Mouse (Mus musculus): ENCODE measurements around the gene AI413582. TPM values are rescaled to one million over a fixed set of nuclear protein-coding genes. Genes with fewer than 3 reads are reported as not detected.
A peak's percentile ranks its signal among the peaks of the same experiment; 100 is the strongest.

The AI413582 gene
- total and polyA plus RNA-seq, 3 experiments, result 20.6 to 56.5 TPM; not detected in 1

GRCm38 (mm10) chr17:27557927-27558661, 7.5 kb downstream of the AI413582 start:
- H3K27me3 ChIP-seq (ENCODE audit: control insufficient read depth in 1 of 2, insufficient read depth in 2 of 2, low read length in 2 of 2), result no peaks in the 10 kb centered on the region
- H3K36me3 ChIP-seq (ENCODE audit: control insufficient read depth in 1 of 2, insufficient read depth in 2 of 2, low read length in 2 of 2), result peaks cover 5 to 21% of the 10 kb centered on the region in 2 experiments
- peak overlapping the region; percentile 61 to 95 for H3K4me3 ChIP-seq (ENCODE audit: control insufficient read depth in 1 of 2, insufficient read depth in 1 of 2, low read depth in 2 of 2, low read length in 2 of 2)
- H3K27ac ChIP-seq (ENCODE audit: control insufficient read depth, low read depth, low read length), result peak overlapping the region; percentile 91
- TF ChIP-seq E2F4 (IDR thresholded peaks at IDR 0.05; ENCODE audit: borderline replicate concordance, low read depth, low read length), result 0 out of 2 replicates have a peak, but pooled peaks have one; percentile 18
- peak; percentile 53; the same call in 1 of the 2 replicates for TF ChIP-seq SIN3A (IDR thresholded peaks at IDR 0.05; ENCODE audit: low read length)
- TF ChIP-seq MAZ (IDR thresholded peaks at IDR 0.05; ENCODE audit: low read depth, low read length), result no peak
- peaks cover 2 to 27% of the 10 kb centered on the region in 2 experiments for H3K4me1 ChIP-seq (ENCODE audit: control insufficient read depth in 1 of 2, insufficient read depth in 2 of 2, low read length in 2 of 2)
- H3K9me3 ChIP-seq (replicated peaks; ENCODE audit: insufficient read depth, low read length), result no peaks in the 10 kb centered on the region
- H3K79me2 ChIP-seq (ENCODE audit: control insufficient read depth, insufficient read depth, low read length, poor library complexity), result peaks cover 53% of the 10 kb centered on the region
- DNase-seq (ENCODE audit: low read depth, low spot score), result peak; percentile 61
- H3K9ac ChIP-seq (ENCODE audit: control insufficient read depth, low read depth, low read length, poor library complexity, severe bottlenecking), result peak overlapping the region; percentile 99

- Histone ChIP-seq H3K36me3 (ENCODE audit: control insufficient read depth in 1 of 2, insufficient read depth in 2 of 2, low read length in 2 of 2) (peaks cover 5 to 21% of the 10 kb centered on the region in 2 experiments), H3K4me1 (ENCODE audit: control insufficient read depth in 1 of 2, insufficient read depth in 2 of 2, low read length in 2 of 2) (peaks cover 2 to 30% of the 10 kb centered on the region in 2 experiments)
- TF ChIP-seq SMC3 (IDR thresholded peaks at IDR 0.05; ENCODE audit: low read depth, low read length), result no peak
- no peak for TF ChIP-seq POLR2AphosphoS5 (IDR thresholded peaks at IDR 0.05; ENCODE audit: borderline replicate concordance, low read depth, low read length)
- peak; percentile 55; the same call in 1 of the 2 replicates for TF ChIP-seq E2F4 (IDR thresholded peaks at IDR 0.05; ENCODE audit: borderline replicate concordance, low read depth, low read length)
- TF ChIP-seq POLR2AphosphoS2 (IDR thresholded peaks at IDR 0.05; ENCODE audit: low read length), result peak; percentile 47; the same call in 1 of the 2 replicates
- no peak for TF ChIP-seq ZC3H11A (IDR thresholded peaks at IDR 0.05; ENCODE audit: low read depth, low read length)
- no peak; the same call in 1 of the 2 replicates for TF ChIP-seq MAZ (IDR thresholded peaks at IDR 0.05; ENCODE audit: low read depth, low read length)
- TF ChIP-seq MYC (IDR thresholded peaks at IDR 0.05; ENCODE audit: low read depth, low read length), result peak; percentile 92
- peak; percentile 92 for TF ChIP-seq MXI1 (IDR thresholded peaks at IDR 0.05; ENCODE audit: low read depth, low read length)
- no peak for TF ChIP-seq TAL1 (IDR thresholded peaks at IDR 0.05; ENCODE audit: low read length)
- TF ChIP-seq MAFK (IDR thresholded peaks at IDR 0.05; ENCODE audit: borderline replicate concordance, low read depth, low read length), result no peak
- no peak for TF ChIP-seq NELFE (IDR thresholded peaks at IDR 0.05; ENCODE audit: low read depth, low read length)
- TF ChIP-seq SIN3A (IDR thresholded peaks at IDR 0.05; ENCODE audit: low read length), result peak; percentile 79
- peak; percentile 95 for TF ChIP-seq MAX (IDR thresholded peaks at IDR 0.05; ENCODE audit: low read length)
- no peak for TF ChIP-seq EP300 (IDR thresholded peaks at IDR 0.05; ENCODE audit: low read depth in 1 of 2, low read length in 2 of 2)
- peak in 1 of 3 experiments; percentile 20; a peak in 1 of 6 replicates for TF ChIP-seq CTCF (IDR thresholded peaks at IDR 0.05 in 2 of 3, conservative IDR thresholded peaks at IDR 0.05 in 1 of 3; ENCODE audit: control insufficient read depth in 1 of 3, insufficient read depth in 1 of 3, low read depth in 2 of 3, low read length in 3 of 3, poor library complexity in 1 of 3, severe bottlenecking in 1 of 3)
- TF ChIP-seq USF1 (IDR thresholded peaks at IDR 0.05; ENCODE audit: low read depth, low read length), result no peak
- peak; percentile 63; the same call in 1 of the 2 replicates for TF ChIP-seq HCFC1 (IDR thresholded peaks at IDR 0.05; ENCODE audit: low read depth, low read length)
- TF ChIP-seq ETS1 (IDR thresholded peaks at IDR 0.05; ENCODE audit: low read depth, low read length), result peak; percentile 43; the same call in 1 of the 2 replicates
- TF ChIP-seq POLR2A (IDR thresholded peaks at IDR 0.05; ENCODE audit: control insufficient read depth in 1 of 2, insufficient read depth in 1 of 2, low read depth in 1 of 2, low read length in 2 of 2, poor library complexity in 1 of 2), result peak in 1 of 2 experiments; percentile 46; a peak in 1 of 4 replicates
Measured at GRCm38 (mm10) chr17:27557181-27557926, 8.2 kb downstream of the AI413582 start.

More at GRCm38 (mm10) chr17:27557181-27557926, 8.2 kb downstream of the AI413582 start:
- DNase-seq (ENCODE audit: low read depth, low spot score), result peak; percentile 91
- H3K9ac ChIP-seq (ENCODE audit: control insufficient read depth, low read depth, low read length, poor library complexity, severe bottlenecking), result peak overlapping the region; percentile 99
- no peaks in the 10 kb centered on the region for H3K9me3 ChIP-seq (replicated peaks; ENCODE audit: insufficient read depth, low read length)
- no peaks in the 10 kb centered on the region for H3K27me3 ChIP-seq (ENCODE audit: control insufficient read depth in 1 of 2, insufficient read depth in 2 of 2, low read length in 2 of 2)
- H3K79me2 ChIP-seq (ENCODE audit: control insufficient read depth, insufficient read depth, low read length, poor library complexity), result peaks cover 53% of the 10 kb centered on the region
- peak overlapping the region; percentile 61 to 95 for H3K4me3 ChIP-seq (ENCODE audit: control insufficient read depth in 1 of 2, insufficient read depth in 1 of 2, low read depth in 2 of 2, low read length in 2 of 2)
- peak overlapping the region; percentile 91 for H3K27ac ChIP-seq (ENCODE audit: control insufficient read depth, low read depth, low read length)
